Mouse (Mus musculus): ENCODE measurements at regions not wholly inside any gene's neighbourhood (a gene's known extent, or its start where the extent isn't known, plus 50 kb on each side); places are given as distances from the start of the nearest gene placed in this dataset.

DNA sequence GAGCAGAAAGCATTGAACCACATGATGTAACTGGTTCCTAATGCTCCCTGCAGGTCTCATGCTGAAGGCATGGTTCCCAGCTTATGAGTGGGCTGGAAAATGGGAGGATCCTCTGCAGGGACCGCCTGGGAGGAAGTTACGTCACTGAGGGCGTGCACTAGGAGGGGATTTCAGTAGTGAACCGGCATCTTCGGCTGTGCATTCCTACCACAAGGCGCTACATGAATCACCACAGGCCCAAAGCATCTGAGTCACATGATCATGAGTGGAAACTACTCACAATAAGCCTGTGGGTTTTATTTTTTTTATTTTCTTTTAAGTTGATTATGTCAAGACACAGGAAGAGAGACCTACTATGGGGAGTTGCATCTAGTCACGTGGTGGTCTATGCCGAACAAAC lies 68.2 kb upstream of the Kcnj15 start:
- no peak for ATAC-seq (ENCODE audit: insufficient number of reproducible peaks, low FRiP score, low TSS enrichment)

DNA sequence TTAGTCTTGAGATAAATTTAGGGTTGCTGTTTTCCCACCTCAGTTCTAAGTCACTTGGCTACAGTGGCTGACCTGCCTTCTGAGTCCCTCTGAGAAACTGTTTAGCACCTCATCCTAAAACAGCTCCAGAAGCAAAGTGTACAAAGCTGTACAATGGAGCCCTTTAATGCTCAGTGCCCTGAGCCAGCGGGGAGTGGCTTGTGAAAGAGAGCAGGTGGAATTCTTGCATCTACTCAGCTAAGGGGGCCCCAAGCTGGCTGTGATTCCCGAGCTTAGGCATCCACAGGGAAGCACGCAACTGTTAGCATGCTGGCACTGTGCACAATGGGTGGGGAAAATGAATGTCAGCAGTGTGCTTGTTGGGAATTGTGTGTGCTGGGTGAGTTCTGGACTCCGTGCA lies 63.2 kb upstream of the Kcnj15 start:
- ATAC-seq (ENCODE audit: insufficient number of reproducible peaks, low FRiP score, low TSS enrichment) = no peak

GRCm38 (mm10) chr16:95196141-95196540 lies 61.2 kb upstream of the Kcnj15 start:
- no peak for ATAC-seq (ENCODE audit: insufficient number of reproducible peaks, low FRiP score, low TSS enrichment)

- no peak for ATAC-seq (ENCODE audit: insufficient number of reproducible peaks, low FRiP score, low TSS enrichment)
Measured at GRCm38 (mm10) chr16:95196622-95197021, 60.7 kb upstream of the Kcnj15 start.

GRCm38 (mm10) chr16:95198795-95199563 lies 58.4 kb upstream of the Kcnj15 start:
- no peak for ATAC-seq (ENCODE audit: insufficient number of reproducible peaks, low FRiP score, low TSS enrichment)

- no peak; the same call in 1 of the 2 replicates for ATAC-seq (ENCODE audit: insufficient number of reproducible peaks, low FRiP score, low TSS enrichment)
Measured at GRCm38 (mm10) chr16:95202126-95202883, 55.1 kb upstream of the Kcnj15 start.

- ATAC-seq (ENCODE audit: insufficient number of reproducible peaks, low FRiP score, low TSS enrichment) = peak; percentile 70
Measured at GRCm38 (mm10) chr16:95203026-95203425, 54.3 kb upstream of the Kcnj15 start.

DNA sequence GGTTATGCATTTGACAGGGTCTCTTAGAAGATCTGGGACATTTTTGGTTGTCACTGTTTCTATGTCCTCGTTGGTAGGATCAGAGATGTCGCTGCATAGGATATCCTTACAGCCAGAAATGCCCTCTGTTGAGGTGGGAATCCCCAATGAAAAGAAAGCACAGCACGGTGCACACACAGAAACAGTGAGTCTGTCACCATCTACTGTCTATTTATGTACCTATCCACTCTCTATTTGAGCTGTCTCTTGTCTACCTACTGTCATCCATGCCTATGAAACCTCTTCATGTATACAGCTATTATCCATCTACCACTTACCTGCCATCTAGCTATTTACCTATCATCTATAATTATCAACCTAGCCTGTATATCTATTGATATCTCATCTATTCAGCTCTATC lies 53.6 kb upstream of the Kcnj15 start:
- ATAC-seq (ENCODE audit: insufficient number of reproducible peaks, low FRiP score, low TSS enrichment) = no peak

- ATAC-seq (ENCODE audit: insufficient number of reproducible peaks, low FRiP score, low TSS enrichment) = no peak
Measured at GRCm38 (mm10) chr16:95204507-95204906, 52.9 kb upstream of the Kcnj15 start.

DNA sequence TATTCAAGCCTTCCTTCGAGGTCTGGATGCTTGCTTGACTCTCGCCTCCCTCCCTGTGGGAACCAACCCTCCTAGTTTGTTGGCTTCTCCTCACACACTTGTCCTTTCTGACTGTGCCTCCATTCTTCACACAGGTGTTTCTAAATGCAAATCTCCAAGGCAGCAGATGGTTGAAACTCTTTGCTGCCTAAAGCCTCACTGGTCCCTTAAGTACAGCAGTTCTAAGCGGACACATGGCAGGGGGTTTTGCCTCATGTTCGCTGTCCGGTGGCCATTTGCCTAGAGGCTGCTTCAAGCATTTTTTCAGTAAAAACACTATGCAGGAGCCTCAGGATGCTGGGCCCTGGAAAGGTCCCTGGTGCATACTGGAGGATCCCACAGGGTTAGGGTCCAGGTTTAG lies 50.9 kb upstream of the Kcnj15 start:
- ATAC-seq (ENCODE audit: insufficient number of reproducible peaks, low FRiP score, low TSS enrichment) = no peak

GRCm38 (mm10) chr16:95207547-95207946 lies 49.8 kb upstream of the Kcnj15 start:
- no peak for ATAC-seq (ENCODE audit: insufficient number of reproducible peaks, low FRiP score, low TSS enrichment)

Data from cerebellum, adult (tissue).